Mouse (Mus musculus) testis, adult 2 months (tissue): ENCODE data around the gene Tenm4.

Source experiments
- CTCF ChIP-seq: fragments of 200-500 bp; IDR thresholded peaks from 2 replicates; pipeline ENCODE4 v1.5.1; 2012; ENCODE audit warnings: low read depth, mild to moderate bottlenecking, inconsistent platforms, low read length, moderate library complexity; ENCODE audit not compliant: control insufficient read depth, insufficient read depth, insufficient replicate concordance
- POLR2A ChIP-seq: fragments of 200-500 bp; IDR thresholded peaks from 2 replicates; pipeline ENCODE4 v1.6.1; 2012; ENCODE audit warnings: low read depth, mild to moderate bottlenecking, inconsistent platforms, low read length, moderate library complexity; ENCODE audit not compliant: control insufficient read depth

GRCm38 (mm10) chr7:96267266-96267665, 96.2 kb downstream of the Tenm4 start:
- TF ChIP-seq POLR2A: no peak
- no peak for TF ChIP-seq CTCF
